7 mouse cellular contexts compared by ENCODE assay signal in the genomic region with DNA sequence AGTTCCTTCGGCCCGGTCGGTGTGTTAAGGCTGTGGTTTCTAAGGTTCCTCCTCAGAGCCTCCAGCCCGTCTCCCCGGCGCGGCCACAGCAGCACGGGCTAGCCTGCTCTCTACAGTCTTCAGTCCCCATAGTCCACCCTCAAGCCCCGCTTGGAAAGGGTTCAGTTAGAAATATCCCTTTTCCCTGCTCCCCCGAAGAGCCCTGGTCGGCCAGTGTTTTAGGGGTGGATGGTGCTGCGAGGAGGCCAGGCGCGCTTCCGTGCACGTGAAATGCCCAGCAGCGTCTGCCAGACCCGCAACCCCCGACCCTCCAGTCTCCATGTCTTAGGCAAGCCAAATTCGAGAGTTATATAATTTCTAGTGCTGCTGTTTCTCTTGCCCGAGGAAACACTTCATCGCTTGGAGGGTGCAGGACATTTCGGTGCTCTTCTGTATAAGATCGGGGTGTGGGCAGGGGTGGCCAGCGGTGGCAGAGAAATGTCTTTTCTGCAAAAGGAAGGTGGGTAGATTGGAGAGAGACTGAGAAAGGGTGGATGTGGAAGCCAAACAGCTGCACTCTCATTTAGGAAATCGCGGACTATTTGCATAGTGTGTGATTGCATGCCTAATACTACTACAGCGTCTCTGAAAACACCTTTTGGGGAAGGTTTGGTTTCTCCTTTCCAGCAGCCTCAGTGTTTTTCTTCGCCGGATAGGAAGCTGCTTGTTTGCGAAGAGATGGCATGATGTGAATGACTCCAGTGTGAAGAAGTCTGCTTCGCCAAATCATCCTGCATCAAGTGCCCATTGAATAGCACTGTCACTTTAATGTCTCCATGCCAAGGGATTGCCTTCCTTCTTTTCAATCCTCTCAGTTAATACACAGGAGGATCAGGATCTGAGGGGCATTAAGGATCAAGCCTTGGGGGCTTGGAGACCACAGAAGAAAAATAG. TPM values are rescaled to one million over a fixed set of nuclear protein-coding genes. Genes with fewer than 3 reads are reported as not detected.
DNase-seq lines count a peak whose midpoint lies in the region; ATAC-seq and TF ChIP-seq lines count a peak whose summit lies in the region.

Dlg2 (plus strand) TSS at position 360 of the 933 bp plus-strand sequence.

- TF ChIP-seq POLR2A in testis, adult 2 months (IDR thresholded peaks at IDR 0.05; ENCODE audit: control insufficient read depth, low read depth, low read length), result no peak

- H3K9me3 ChIP-seq in midbrain, embryonic 11.5 days (ENCODE audit: control insufficient read depth, low read length), result no peaks in the 10 kb centered on the region

- peak within 1 kb of the TSS; percentile 73 for H3K9ac ChIP-seq in midbrain, embryonic 11.5 days (ENCODE audit: low read length)

- H3K4me3 ChIP-seq in testis, adult 2 months (ENCODE audit: control insufficient read depth, low read depth, low read length), result peak within 1 kb of the TSS; percentile 88
- H3K4me3 ChIP-seq in brown adipose tissue, adult 24 weeks (ENCODE audit: insufficient read depth, low read depth, low read length), result peak within 1 kb of the TSS; percentile 89
- peak within 1 kb of the TSS; percentile 66 for H3K4me3 ChIP-seq in midbrain, embryonic 11.5 days (ENCODE audit: low read depth, low read length)

- DNase-seq in testis, postnatal 14 days (ENCODE audit: low spot score), result no peak
- peak; percentile 22 to 53 for DNase-seq in left cerebral cortex, postnatal 10 days (ENCODE audit: extremely low spot score in 1 of 2, low spot score in 2 of 2)
- DNase-seq in midbrain, embryonic 11.5 days (ENCODE audit: low spot score, missing footprints), result no peak
- DNase-seq in gastrocnemius, postnatal 25 days, result no peak

- peak within 1 kb of the TSS; percentile 59 for H3K27ac ChIP-seq in testis, adult 2 months (ENCODE audit: control insufficient read depth, insufficient read depth, low read depth, low read length)
- H3K27ac ChIP-seq in brown adipose tissue, adult 24 weeks (replicated peaks; ENCODE audit: low read depth, low read length), result peak within 1 kb of the TSS; percentile 60
- peak within 1 kb of the TSS; percentile 61 for H3K27ac ChIP-seq in midbrain, embryonic 11.5 days (ENCODE audit: low read depth, low read length)

- intact Hi-C loops in left cerebral cortex, postnatal 10 days (cut with DNase I), result no loop called here

- H3K4me2 ChIP-seq in midbrain, embryonic 11.5 days, result peak within 1 kb of the TSS; percentile 82

- WGBS in midbrain, embryonic 11.5 days, result under 1% methylated on average over 32 of the region's 32 CpGs

- peak; percentile 12 for ATAC-seq in granulocyte monocyte progenitor cell, adult 5-6 weeks (replicated peaks; ENCODE audit: poor library complexity, severe bottlenecking)
- no peak for ATAC-seq in midbrain, embryonic 11.5 days (ENCODE audit: low FRiP score)

- H3K4me1 ChIP-seq in testis, adult 2 months (ENCODE audit: control insufficient read depth, insufficient read depth, low read length), result peaks cover 8% of the 10 kb centered on the region
- H3K4me1 ChIP-seq in brown adipose tissue, adult 24 weeks (ENCODE audit: control insufficient read depth, insufficient read depth, insufficient read length, low read length), result no peaks in the 10 kb centered on the region
- H3K4me1 ChIP-seq in midbrain, embryonic 11.5 days (ENCODE audit: control insufficient read depth, insufficient read depth, low read length), result peaks cover 8% of the 10 kb centered on the region; the same call in 1 of the 2 replicates

- TF ChIP-seq CTCF in testis, adult 2 months (IDR thresholded peaks at IDR 0.05; ENCODE audit: control insufficient read depth, insufficient read depth, insufficient replicate concordance, low read depth, low read length), result no peak

- no peaks in the 10 kb centered on the region for H3K27me3 ChIP-seq in testis, adult 2 months (ENCODE audit: control insufficient read depth, insufficient read depth, low read length)
- no peaks in the 10 kb centered on the region for H3K27me3 ChIP-seq in midbrain, embryonic 11.5 days (ENCODE audit: control insufficient read depth, insufficient read depth, low read length)

- no peaks in the 10 kb centered on the region for H3K36me3 ChIP-seq in testis, adult 2 months (ENCODE audit: control insufficient read depth, insufficient read depth, low read length)
- no peaks in the 10 kb centered on the region for H3K36me3 ChIP-seq in midbrain, embryonic 11.5 days (ENCODE audit: control insufficient read depth, insufficient read depth, low read length)

RNA-seq across cellular contexts. Expression of gene Dlg2, which starts in this region (rescaled TPM):
- 13.3 and 14.1 TPM in 2 replicates for polyA plus RNA-seq in testis, adult 2 months (2012; rRNA removed)
- polyA plus RNA-seq in brown adipose tissue, adult 24 weeks (2012; ENCODE audit: insufficient read depth, insufficient read length, missing spikeins), result 1.4 and 7.6 TPM in 2 replicates
- 0.97 TPM in 1 of 2 replicates, not detected in the other for total RNA-seq in granulocyte monocyte progenitor cell, adult 5-6 weeks (2014; fragmentation: Nextera tagmentation)
- 1.1 and 1.6 TPM in 2 replicates for total RNA-seq in granulocyte monocyte progenitor cell, adult 5-6 weeks (2017)
- 100 to 1,000 TPM; 426 to 445 TPM for total RNA-seq in left cerebral cortex, postnatal 10 days (2021)
- 1.8 and 2.5 TPM in 2 replicates for polyA plus RNA-seq in midbrain, embryonic 11.5 days (2014; fragmentation: Nextera tagmentation; extraction: Ambion mirVana)
- under 1 TPM; 0.05 to 0.75 TPM for total RNA-seq in gastrocnemius, postnatal 25 days (2021)

Comparison
In these comparisons a context has a peak if more than half of its experiments do, and no peak if none do; other contexts are left out.
1. RNA of gene Dlg2 (total RNA-seq): 426 to 445 TPM in left cerebral cortex, postnatal 10 days; 0.97 to 1.6 TPM in granulocyte monocyte progenitor cell, adult 5-6 weeks and 0.05 to 0.75 TPM in gastrocnemius, postnatal 25 days; every median in the first group is over 100 times any median in the second.
2. DNase-seq: peak in left cerebral cortex, postnatal 10 days (2 of 2); none in testis, postnatal 14 days (single experiment), midbrain, embryonic 11.5 days (single experiment) and gastrocnemius, postnatal 25 days (single experiment).
3. Peak in every context shown above with its lines, with median percentiles within 50 percentile points of each other: H3K27ac ChIP-seq and H3K4me3 ChIP-seq.